Mouse (Mus musculus) forelimb bud, embryonic 11.5 days (tissue): ENCODE measurements around the gene Olfr372.
"Not testable (repeated sequence)": the region's sequence is repeated elsewhere in the genome, so short reads cannot be mapped to it uniquely, and the experiment has no call there.

Experiments
- DNase-seq: peaks from one replicate; pipeline ENCODE4 v3.0.0-alpha.2; 2012; ENCODE audit warnings: low read depth, low spot score

The Olfr372 gene

DNA sequence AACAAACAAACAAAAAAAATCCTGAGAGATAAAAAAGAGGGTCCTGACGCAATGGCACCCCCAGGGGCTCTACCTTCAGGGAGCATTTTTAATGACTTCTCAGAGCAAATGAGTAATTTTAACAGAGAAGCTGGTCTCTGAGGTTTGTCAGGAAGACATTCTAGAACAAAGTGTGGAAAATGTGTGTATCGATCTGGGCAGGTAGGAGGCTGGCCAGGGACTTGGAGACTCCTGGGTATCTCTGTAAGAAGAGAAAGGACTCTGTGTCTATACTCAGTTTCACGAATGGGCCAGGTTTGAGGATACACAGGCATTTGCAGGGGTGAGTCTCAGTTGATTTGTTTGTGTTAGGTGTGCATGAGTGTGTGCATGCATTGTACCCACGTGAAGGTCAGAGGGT, at the start of gene Olfr372:
Gene Olfr372, plus strand, starts transcription at position 301 of the 400 bp plus-strand sequence.
- DNase-seq: not testable (repeated sequence)

DNA sequence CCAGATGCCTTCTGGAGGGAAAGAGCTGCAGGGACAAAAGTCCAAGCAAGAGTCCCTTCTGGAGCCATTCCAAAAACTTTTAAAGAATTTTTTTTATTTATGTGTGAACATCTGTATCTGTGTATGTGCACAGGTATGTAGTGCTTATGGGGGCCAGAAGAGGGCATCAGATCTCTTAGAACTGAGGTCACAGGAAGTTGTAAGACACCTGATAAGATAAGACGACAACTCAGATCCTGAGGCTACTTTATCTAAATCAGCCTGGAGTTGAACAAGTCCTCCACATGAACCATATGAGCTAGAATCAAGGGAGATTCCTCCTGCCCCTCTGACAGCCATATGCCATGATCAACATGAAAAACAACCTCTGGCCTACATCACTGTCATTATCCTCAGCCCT, 41.6 kb upstream of the Olfr372 start:
- no peak for DNase-seq

DNA sequence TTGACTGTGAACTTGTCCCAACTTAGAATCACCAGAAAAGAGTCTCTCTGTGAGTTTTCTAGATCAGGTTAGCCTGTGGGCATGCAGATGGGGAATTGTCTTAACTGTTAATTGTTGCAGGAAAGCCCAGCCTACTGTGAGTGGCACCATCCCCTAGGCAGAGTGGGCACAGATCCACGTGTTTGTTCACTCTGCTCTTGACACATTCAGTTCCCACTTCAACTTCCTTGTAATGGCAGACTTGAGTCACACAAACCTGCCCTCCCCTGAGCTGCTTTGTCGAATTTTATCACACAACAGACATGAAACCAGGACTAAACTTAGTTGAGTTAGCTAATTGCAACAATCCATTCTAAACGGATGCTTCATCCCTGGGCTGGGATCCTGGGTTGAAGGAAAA, 40.8 kb upstream of the Olfr372 start:
- DNase-seq: no peak

DNA sequence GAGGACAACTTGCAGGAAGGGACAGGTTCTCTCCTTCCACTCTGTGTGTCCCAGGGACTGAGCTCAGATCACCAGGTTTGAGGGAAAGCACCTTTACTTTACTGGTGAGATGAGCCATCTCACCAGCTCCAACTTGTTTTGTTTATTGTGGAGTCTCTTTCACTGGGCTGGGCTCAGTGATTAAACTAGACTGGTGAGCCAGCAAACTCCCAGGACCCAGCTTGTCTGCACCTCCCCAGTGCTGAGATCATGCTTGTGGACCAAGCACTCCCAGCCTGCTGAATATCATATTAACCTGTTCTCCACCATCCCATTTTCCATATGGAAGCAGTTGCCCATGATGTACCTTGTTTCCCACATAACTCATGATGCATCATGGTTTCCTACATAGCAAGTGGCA, 38.1 kb upstream of the Olfr372 start:
- no peak for DNase-seq

DNA sequence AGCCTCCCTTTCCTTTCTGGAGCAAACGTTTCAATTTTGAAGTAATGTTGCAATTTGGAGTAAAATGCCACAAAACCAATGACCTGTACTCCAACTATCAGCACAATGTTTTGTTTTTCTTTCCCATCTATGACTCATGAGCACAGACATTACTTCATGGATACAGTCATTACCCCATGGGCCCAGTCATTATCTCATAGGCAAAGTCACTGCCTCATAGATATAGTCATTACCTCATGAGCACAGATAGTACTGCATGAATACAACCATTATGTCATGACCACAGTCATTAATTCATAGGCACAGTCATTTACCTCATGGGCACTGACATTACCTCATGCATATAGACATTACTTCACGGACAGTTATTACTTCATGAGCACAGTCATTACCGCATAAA, 35.1 kb upstream of the Olfr372 start:
- DNase-seq: no peak

DNA sequence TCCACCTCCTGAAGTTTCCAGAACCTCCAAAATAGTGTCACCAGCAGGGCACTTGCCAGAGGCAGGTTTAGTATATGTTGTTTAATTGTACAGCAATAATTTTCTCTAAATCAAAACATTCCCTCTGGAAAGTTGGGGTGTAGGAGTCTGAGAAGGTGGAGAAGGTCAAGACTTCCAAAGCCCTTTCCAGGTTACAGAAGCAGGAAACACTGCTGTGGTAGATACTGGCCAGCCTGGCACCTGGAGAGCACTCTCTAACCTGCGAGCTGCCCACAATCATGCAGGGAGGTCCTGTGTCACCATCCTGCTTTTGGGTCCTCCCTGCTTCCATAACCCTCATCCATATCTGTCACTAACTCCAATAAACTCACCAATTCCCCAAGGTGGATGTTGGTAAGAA, 34.3 kb upstream of the Olfr372 start:
- no peak for DNase-seq

DNA sequence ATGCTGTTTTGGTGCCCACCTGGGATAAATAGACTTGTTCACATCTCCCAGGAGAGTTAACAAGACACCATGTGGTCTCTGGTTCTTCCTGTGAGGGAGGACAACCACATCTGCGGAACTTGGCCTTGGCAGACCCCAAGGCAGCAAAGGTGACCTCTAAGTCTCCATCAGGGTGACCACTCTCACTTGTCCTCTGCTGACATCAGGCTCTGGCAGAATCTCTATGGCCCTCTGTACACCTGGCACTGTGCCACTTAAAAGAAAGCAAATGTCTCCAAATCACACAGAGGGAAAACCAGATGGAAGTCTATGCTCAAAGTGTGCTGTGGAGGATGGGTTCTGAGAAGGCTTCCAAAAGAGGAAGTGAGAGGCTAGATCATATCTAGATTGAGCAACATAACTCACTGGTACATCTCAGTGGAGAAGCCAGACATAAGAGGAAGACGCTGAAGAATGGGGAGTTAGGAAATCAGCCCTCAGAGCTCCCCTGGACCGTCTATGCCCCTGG, 32.8 kb upstream of the Olfr372 start:
- DNase-seq: no peak

DNA sequence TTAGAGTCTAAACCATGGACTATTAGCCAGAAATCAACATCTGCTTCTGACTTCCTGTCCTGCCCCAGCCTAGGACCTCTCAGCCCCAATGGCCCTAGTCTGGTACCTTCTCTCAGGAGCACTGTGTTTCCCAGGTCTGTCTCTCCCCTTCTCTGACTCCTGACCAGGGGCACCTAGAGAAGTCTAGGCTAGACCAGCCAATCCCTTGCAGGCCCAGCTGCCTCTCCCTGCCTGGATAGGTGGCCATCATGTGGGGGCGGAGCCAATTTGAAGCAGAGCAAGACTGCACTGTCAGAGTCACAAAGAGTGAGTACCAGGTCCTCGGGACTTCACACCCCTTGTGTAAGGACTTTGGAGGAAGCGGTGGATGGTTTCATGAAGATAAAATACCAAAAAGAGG, 31.5 kb upstream of the Olfr372 start, which contains the start of gene Cyp4f18:
Gene Cyp4f18, minus strand, starts transcription at position 154 of the 400 bp plus-strand sequence.
- no peak for DNase-seq

DNA sequence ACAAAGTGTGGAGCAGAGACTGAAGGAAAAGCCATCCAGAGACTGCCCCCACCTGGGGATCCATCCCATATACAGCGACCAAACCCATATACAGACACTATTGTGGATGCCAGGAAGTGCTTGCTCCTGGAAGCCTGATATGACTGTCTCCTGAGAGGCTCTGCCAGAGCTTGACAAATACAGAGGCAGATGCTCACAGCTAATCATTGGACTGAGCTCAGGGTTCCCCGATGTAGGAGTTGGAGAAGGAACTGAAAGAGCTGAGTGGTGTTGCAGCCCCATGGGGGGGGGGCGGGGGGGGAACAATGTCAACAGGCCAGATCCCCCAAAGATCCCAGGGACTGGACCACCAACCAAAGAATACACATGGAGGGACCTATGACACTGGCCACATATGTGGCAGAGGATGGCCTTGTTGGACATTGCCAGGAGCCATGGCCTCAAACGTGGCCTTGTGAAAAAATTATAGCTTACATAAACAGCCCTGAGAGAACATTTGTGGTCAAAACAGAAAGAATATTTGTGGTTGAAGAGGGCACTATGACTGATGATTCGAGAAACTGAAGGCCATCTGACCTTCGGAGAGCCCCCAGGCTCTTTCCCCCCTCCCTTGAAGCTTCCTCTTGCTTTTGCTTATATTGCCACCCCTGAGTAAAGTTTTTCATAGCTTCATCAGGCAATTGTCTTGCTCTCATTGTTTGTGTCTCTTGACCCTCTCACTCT, 27.4 kb upstream of the Olfr372 start:
- not testable (repeated sequence) for DNase-seq

DNA sequence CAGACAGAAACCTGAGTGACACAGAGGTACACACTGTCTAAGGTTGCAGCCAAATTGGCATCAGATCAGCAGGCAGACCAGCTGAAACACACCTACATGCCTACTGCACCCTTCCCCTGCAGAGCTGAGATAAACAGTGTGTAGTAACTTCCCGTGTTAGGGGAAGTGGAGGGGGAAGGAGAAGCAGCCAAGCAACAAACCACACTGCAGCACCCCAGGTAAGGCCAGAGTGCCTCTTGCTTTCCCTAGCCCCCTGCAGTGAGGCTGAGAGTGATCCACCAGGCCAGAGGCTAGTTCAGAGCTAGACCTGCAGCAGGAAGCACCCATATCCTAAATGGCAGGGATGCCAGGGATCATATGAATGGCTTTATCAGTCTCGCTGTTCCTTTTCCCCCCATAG, 23.7 kb upstream of the Olfr372 start:
- DNase-seq: not testable (repeated sequence)

DNA sequence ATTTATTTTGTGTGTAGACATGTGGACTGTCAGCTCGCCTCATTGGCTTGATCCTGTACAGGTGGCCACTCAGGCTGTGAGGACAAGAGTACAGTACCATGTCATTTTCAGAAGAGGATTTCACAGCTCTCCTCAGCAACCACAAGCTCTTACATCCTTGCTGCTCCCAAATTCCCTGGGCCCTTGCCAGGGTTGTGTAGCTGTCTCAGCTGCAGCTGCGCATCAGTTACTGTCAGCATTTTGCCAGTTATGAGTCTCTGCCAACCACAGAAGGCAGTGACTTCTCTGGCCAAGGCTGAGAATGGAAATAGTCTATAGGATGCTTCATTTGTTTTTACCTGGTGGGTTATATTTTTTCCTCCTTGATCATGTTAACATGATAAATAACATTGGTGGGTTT, 22.9 kb upstream of the Olfr372 start:
- no peak for DNase-seq

DNA sequence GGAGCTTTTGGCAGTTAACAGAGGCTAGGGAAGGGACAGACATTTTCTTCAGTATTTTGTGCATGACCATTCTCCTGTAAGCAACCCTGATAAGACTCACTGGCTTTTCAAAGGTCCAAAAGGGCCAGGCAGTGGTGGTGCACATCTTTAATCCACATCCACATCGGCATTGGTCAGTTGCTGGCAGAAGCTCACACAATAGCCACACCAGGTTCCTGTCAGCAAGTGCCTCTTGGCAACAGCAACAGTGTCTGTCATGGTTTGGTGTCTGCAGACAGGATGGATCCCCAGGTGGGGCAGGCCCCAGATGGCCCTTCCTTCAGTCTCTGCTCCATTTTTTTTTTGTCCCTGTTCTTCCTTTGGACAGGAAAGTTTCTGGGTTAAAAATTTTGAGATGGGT, 22.0 kb upstream of the Olfr372 start:
- DNase-seq: not testable (repeated sequence)

DNA sequence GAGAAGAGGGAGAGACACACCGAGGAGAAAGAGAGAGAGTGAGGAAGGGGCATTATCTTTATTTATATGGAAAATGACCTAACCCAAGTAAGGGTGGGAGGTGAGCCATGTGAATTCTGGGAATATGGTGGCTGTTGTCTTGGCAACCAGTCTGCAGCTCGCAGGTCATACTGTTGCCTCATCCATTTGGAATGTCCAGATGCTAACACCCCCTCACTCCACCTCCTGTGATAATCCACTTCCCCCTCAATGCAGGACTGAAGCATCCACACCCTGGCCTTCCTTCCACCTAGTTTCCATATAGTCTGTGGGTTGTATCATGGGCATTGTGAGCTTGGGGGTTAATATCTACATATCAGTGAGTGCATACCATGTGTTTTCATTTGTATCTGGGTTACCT, 21.2 kb upstream of the Olfr372 start:
- DNase-seq: no peak

DNA sequence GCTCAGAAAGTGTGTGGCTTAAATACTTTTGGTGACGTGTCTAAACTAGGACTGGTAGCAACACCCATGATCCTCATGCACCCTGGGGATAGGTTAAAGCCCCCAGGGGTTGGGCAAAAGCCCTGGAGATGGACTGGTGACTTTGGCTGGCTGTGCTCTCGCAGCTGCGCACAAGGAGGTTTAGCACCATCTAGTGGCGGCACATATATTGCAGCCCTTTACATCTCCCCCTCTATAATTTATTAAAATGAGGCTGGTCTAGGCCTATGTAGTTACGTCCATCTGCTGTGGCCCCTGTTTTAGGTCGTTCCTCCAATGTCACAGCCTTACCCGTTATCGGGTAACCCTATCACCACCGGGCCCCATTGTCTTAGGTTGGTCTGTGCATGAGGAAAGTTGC, 16.1 kb upstream of the Olfr372 start:
- not testable (repeated sequence) for DNase-seq

DNA sequence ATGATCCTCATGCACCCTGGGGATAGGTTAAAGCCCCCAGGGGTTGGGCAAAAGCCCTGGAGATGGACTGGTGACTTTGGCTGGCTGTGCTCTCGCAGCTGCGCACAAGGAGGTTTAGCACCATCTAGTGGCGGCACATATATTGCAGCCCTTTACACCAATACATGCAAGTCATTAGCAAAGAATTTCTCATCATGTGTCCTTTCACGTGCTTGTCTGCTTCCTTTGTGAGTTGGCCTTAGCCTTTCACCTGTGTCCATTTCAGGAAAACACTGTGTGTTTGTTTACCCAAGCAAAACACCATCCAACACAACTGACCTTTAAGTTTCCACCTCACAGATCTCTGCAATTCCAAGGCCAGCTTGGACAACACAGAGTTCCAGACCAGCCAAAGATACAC, 8.1 kb upstream of the Olfr372 start:
- DNase-seq: not testable (repeated sequence)

DNA sequence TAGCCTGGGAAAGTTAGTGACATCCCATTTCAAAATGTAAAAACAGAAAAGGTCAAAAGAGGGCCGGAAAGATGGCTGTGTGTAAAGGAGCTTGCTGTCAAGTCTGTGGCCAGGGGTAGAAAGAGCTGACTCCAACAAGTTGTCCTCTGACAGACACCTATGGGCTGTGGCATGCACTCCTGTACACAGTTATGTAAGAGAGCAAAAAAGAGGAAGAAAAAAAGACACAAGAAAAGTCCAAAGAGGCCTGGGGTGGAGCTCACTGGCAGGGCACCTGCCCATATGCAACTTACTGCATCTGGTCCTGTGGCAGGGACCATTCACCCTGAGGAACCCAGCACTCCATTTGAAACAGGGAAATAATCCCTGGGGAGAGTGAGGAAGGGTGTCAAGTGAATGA, 1.5 kb downstream of the Olfr372 start:
- DNase-seq: no peak

DNA sequence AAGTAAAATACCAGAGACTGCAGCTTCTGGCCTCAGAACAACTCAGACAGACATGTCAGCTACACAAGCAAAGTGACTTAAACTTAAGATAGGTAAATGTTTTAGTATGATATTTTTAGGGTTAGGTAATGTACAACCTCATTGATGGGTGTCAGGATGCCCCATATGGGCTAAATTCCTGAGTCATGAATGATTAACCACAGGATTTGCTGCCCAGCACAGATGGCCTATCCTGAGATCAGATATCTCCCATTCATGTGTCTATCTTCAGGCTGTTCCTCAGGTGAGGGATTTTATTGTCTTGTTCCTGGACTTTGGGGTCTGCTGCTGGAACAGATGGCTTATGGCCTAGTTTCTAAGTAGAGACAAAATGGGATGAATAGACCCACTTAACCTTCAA, 13.6 kb downstream of the Olfr372 start:
- not testable (repeated sequence) for DNase-seq

DNA sequence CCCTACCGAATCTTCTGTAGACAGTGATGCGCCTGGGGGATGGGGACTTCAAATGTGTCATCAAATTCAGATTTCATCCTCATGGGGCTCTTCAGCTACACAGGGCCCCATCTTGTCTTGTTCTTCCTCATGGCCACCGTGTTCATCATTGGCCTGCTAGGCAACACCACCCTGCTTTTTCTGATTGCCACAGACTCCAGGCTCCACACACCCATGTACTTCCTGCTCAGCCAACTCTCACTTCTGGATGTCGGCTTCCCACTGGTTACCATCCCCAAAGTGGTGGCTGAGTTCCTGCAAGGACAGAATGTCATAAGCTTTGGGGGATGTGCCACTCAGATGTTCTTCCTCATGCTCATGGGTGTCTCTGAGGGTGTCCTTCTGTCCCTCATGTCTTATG, 16.6 kb downstream of the Olfr372 start:
- not testable (repeated sequence) for DNase-seq

DNA sequence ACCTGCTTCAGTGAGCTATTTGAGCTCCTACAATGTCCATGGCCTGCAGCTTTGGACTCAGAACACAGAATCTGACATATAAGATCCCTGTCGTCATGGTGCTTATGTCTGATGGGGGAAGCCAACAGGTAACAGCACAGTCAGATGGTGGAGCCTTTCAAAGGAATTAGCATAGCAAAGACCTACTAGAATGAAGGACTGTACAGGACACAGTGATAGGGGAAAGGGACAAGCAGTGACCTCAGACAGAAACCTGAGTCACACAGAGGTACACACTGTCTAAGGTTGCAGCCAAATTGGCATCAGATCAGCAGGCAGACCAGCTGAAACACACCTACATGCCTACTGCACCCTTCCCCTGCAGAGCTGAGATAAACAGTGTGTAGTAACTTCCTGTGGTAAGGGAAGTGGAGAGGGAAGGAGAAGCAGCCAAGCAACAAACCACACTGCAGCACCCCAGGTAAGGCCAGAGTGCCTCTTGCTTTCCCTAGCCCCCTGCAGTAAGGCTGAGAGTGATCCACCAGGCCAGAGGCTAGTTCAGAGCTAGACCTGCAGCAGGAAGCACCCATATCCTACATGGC, 25.9 kb downstream of the Olfr372 start:
- DNase-seq: not testable (repeated sequence)

DNA sequence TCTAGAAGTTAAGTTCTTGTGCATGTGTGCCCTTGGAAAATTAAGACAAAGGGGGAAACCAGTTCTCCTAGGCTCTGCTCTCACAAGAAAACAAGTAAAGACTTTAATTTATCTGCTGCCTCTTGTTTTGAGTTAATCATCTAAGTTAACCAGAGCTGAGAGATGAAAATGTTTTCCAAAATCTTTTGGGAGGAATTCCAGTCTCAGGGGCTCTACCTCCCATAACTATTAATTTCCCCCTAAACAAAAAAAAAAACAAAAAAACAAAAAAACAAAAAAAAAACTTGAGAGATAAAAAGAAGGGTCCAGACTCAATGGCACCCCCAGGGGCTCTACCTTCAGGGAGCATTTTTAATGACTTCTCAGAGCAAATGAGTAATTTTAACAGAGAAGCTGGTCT, 41.9 kb downstream of the Olfr372 start, which contains the start of gene Olfr373:
Gene Olfr373, plus strand, starts transcription at position 301 of the 400 bp plus-strand sequence.
- not testable (repeated sequence) for DNase-seq

DNA sequence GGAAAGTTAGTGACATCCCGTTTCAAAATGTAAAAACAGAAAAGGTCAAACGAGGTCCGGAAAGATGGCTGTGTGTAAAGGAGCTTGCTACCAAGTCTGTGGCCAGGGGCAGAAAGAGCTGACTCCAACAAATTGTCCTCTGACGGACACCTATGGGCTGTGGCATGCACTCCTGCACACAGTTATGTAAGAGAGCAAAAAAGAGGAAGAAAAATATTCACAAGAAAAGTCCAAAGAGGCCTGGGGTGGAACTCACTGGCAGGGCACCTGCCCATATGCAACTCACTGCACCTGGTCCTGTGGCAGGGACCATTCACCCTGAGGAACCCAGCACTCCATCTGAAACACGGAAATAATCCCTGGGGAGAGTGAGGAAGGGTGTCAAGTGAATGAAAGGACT, 43.7 kb downstream of the Olfr372 start:
- DNase-seq: no peak

DNA sequence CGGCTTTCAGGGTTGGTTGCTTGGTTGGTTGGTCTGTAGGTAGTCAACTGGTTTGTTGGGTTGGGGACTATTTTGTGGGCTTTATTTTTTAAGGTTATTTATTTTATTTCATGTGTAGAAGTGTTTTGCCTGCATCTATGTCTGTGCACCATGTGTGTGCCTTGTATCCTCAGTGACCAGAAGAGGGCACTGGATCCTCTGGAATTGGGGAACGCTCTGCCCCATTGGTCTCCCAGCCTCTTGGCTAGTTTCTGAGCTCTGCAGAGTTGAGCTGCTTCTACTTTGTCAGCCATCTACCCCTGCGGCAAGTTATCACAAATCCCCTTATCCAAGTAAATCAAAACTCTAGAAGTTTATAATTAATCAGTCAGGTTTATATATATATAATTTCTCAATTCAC, 46.6 kb downstream of the Olfr372 start:
- DNase-seq: not testable (repeated sequence)

DNA sequence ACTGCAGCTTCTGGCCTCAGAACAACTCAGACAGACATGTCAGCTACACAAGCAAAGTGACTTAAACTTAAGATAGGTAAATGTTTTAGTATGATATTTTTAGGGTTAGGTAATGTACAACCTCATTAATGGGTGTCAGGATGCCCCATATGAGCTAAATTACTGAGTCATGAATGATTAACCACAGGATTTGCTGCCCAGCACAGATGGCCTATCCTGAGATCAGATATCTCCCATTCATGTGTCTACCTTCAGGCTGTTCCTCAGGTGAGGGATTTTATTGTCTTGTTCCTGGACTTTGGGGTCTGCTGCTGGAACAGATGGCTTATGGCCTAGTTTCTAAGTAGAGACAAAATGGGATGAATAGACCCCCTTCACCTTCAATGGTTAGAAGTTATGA, 55.7 kb downstream of the Olfr372 start:
- DNase-seq: not testable (repeated sequence)
